Comparison of ENCODE assay signal across 16 mouse cellular contexts in genomic region chrX:98317483-98317882, GRCm38 (mm10).
"Had no signal": no experiment of that assay in that cellular context is flagged by ENCODE, and none has a peak within 500 bp of the region (broad histone marks: within the 10 kb centered on the region; RNA-seq: fewer than 3 reads in every experiment).

No protein-coding gene starts in this region.

- H3K27me3 ChIP-seq: neural tube, embryonic 13.5 days; neural tube, embryonic 15.5 days; stomach, embryonic 15.5 days had no signal

- H3K36me3 ChIP-seq: neural tube, embryonic 13.5 days; neural tube, embryonic 15.5 days; stomach, embryonic 15.5 days had no signal

- H3K27ac ChIP-seq: neural tube, embryonic 13.5 days; neural tube, embryonic 15.5 days; stomach, embryonic 15.5 days; stomach, postnatal 0 days had no signal

- DNase-seq: retina, postnatal 1 day; right cerebral cortex, adult 18-20 months; right cerebral cortex, postnatal 14 days; right cerebral cortex, postnatal 25 days; right cerebral cortex, postnatal 4 days; spleen, adult 18-20 months; thymus, adult 18-20 months; thymus, adult 2 months; thymus, postnatal 14 days; thymus, postnatal 25 days; thymus, postnatal 36 days; thymus, postnatal 4 days had no signal

- H3K4me3 ChIP-seq: neural tube, embryonic 13.5 days; neural tube, embryonic 15.5 days; stomach, embryonic 15.5 days had no signal

- H3K4me1 ChIP-seq: neural tube, embryonic 13.5 days; neural tube, embryonic 15.5 days; stomach, embryonic 15.5 days had no signal
